Mouse (Mus musculus): ENCODE results near the gene Ccdc169. TPM values are rescaled to one million over a fixed set of nuclear protein-coding genes. Genes with fewer than 3 reads are reported as not detected.

The Ccdc169 gene
- polyA plus RNA-seq, 1 experiment from 2014 or later: not detected

Small RNA genes within 50 kb of the gene (microRNA-seq; reads per million reads assigned to microRNA genes)
- gene Gm22029: not detected

Other genes with a start within 250 kb of the Ccdc169 start
- gene Sertm1, start 221.5 kb upstream of the Ccdc169 start, polyA plus RNA-seq (2015; fragmentation: Nextera tagmentation; extraction: Ambion mirVana): 0.07 and 0.11 TPM in 2 replicates
- 1.7 and 2.9 TPM in 2 replicates for gene Ccna1, start 81.8 kb upstream of the Ccdc169 start, polyA plus RNA-seq (2015; fragmentation: Nextera tagmentation; extraction: Ambion mirVana)
- gene Spg20, start 25.2 kb upstream of the Ccdc169 start, polyA plus RNA-seq (2015; fragmentation: Nextera tagmentation; extraction: Ambion mirVana): 29.0 and 29.7 TPM in 2 replicates
- gene Sohlh2, start 44.7 kb downstream of the Ccdc169 start, polyA plus RNA-seq (2015; fragmentation: Nextera tagmentation; extraction: Ambion mirVana): 0.09 TPM in 1 of 2 replicates, not detected in the other
- 5.4 and 10.9 TPM in 2 replicates for gene Dclk1, start 105.0 kb downstream of the Ccdc169 start, polyA plus RNA-seq (2015; fragmentation: Nextera tagmentation; extraction: Ambion mirVana)

Data from heart, embryonic 16.5 days (tissue).